8 mouse cellular contexts compared by ENCODE assay signal in the genomic region with DNA sequence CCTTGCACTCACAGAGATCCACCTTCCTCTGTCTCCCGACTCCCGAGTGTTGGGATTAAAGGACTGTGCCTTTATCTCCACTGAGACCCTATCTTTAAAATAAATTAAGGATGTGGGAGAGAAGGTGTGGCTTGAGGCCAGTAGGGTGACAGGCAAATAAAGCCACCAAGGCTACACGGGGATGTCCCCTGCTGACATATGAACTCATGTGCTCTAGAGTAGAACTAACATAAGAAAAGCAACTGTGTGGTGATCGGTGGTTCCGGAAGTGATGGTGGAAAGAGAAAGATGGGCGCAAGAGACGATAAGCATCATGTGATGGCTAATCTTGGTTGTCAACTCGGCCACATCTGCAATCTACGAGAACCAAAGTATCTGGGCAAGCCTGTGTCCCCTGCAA. TPM values are rescaled to one million over a fixed set of nuclear protein-coding genes. Genes with fewer than 3 reads are reported as not detected.
DNase-seq lines count a peak whose midpoint lies in the region; ATAC-seq and TF ChIP-seq lines count a peak whose summit lies in the region.

No protein-coding gene starts in this region.

- WGBS in cerebellum, adult 2 months: 54% methylated on average over 9 of the region's 9 CpGs
- WGBS in neural tube, embryonic 11.5 days: 77% methylated on average over 9 of the region's 9 CpGs
- WGBS in liver, postnatal 0 days (ENCODE audit: insufficient replicate concordance): 60% methylated on average over 9 of the region's 9 CpGs

- H3K9ac ChIP-seq in neural tube, embryonic 11.5 days (ENCODE audit: low read length): no peak overlapping the region
- no peak overlapping the region for H3K9ac ChIP-seq in liver, postnatal 0 days (replicated peaks)

- no peaks in the 10 kb centered on the region for H3K27me3 ChIP-seq in cerebellum, adult 2 months (ENCODE audit: control insufficient read depth, insufficient read depth, low read length)
- no peaks in the 10 kb centered on the region for H3K27me3 ChIP-seq in neural tube, embryonic 11.5 days (ENCODE audit: control insufficient read depth, insufficient read depth, low read length)
- no peaks in the 10 kb centered on the region for H3K27me3 ChIP-seq in liver, postnatal 0 days (ENCODE audit: insufficient read depth, low read length)

- no peak for TF ChIP-seq EP300 in liver, postnatal 0 days (IDR thresholded peaks at IDR 0.05; ENCODE audit: low read depth)

- H3K36me3 ChIP-seq in neural tube, embryonic 11.5 days (ENCODE audit: control insufficient read depth, insufficient read depth, low read length): peaks cover 6% of the 10 kb centered on the region
- peaks cover 29% of the 10 kb centered on the region for H3K36me3 ChIP-seq in liver, postnatal 0 days (replicated peaks; ENCODE audit: insufficient read depth, low read length)

- no peak overlapping the region for H3K4me2 ChIP-seq in neural tube, embryonic 11.5 days (ENCODE audit: low read depth)
- 0 out of 2 replicates have a peak overlapping the region, but pooled peaks have one; percentile 87 for H3K4me2 ChIP-seq in liver, postnatal 0 days (ENCODE audit: low read depth, low read length)

- no peaks in the 10 kb centered on the region for H3K9me3 ChIP-seq in neural tube, embryonic 11.5 days (ENCODE audit: control insufficient read depth, low read length)
- no peaks in the 10 kb centered on the region for H3K9me3 ChIP-seq in liver, postnatal 0 days (ENCODE audit: low read length)

- no peak for TF ChIP-seq CTCF in cerebellum, adult 2 months (IDR thresholded peaks at IDR 0.05; ENCODE audit: borderline replicate concordance, insufficient read depth, low read depth, low read length)
- TF ChIP-seq CTCF in liver, postnatal 0 days (IDR thresholded peaks at IDR 0.05; ENCODE audit: low read depth): no peak

- TF ChIP-seq POLR2A in cerebellum, adult 2 months (IDR thresholded peaks at IDR 0.05; ENCODE audit: borderline replicate concordance, insufficient read depth, low read length): no peak

- DNase-seq in cerebellum, adult 2 months: no peak
- DNase-seq in cerebellum, postnatal 4 days (ENCODE audit: low spot score in 2 of 2): no peak
- no peak for DNase-seq in neural tube, embryonic 11.5 days (ENCODE audit: low spot score)
- no peak for DNase-seq in neural tube, embryonic 10.5 days (ENCODE audit: extremely low spot score, low spot score)
- no peak for DNase-seq in liver, postnatal 0 days
- no peak for DNase-seq in adrenal gland, postnatal 4 days (ENCODE audit: low spot score in 2 of 2)
- DNase-seq in right cerebral cortex, postnatal 36 days (ENCODE audit: low spot score in 2 of 2): no peak
- no peak for DNase-seq in urinary bladder, postnatal 10 days (ENCODE audit: low spot score)

- ATAC-seq in neural tube, embryonic 11.5 days (ENCODE audit: insufficient read depth, low FRiP score, low TSS enrichment): peak; percentile 16; the same call in 1 of the 2 replicates
- no peak for ATAC-seq in liver, postnatal 0 days

- 0 out of 2 replicates have a peak, but pooled peaks cover 2% of the 10 kb centered on the region for H3K4me1 ChIP-seq in cerebellum, adult 2 months (ENCODE audit: control insufficient read depth, insufficient read depth, low read length)
- peaks cover 5% of the 10 kb centered on the region; the same call in 1 of the 2 replicates for H3K4me1 ChIP-seq in neural tube, embryonic 11.5 days (ENCODE audit: control insufficient read depth, insufficient read depth, low read length)
- no peaks in the 10 kb centered on the region for H3K4me1 ChIP-seq in liver, postnatal 0 days (ENCODE audit: insufficient read depth)

- H3K27ac ChIP-seq in cerebellum, adult 2 months (ENCODE audit: insufficient read depth, low read length): no peak overlapping the region
- H3K27ac ChIP-seq in neural tube, embryonic 11.5 days (ENCODE audit: low read depth, low read length): no peak overlapping the region
- H3K27ac ChIP-seq in liver, postnatal 0 days (ENCODE audit: low read depth): no peak overlapping the region

- peak overlapping the region; percentile 72 for H3K4me3 ChIP-seq in cerebellum, adult 2 months (replicated peaks; ENCODE audit: insufficient read depth, low read depth, low read length)
- no peak overlapping the region for H3K4me3 ChIP-seq in neural tube, embryonic 11.5 days (ENCODE audit: low read depth, low read length)
- H3K4me3 ChIP-seq in liver, postnatal 0 days (ENCODE audit: low read depth, low read length): no peak overlapping the region

RNA-seq across cellular contexts. Expression of gene Cmtm6, which starts 21.4 kb away (rescaled TPM):
- polyA plus RNA-seq in cerebellum, adult 2 months (2012; rRNA removed): 14.6 and 15.2 TPM in 2 replicates
- polyA plus RNA-seq in neural tube, embryonic 11.5 days (2014; fragmentation: Nextera tagmentation; extraction: Ambion mirVana): 24.1 and 25.7 TPM in 2 replicates
- polyA plus RNA-seq in liver, postnatal 0 days (2015; fragmentation: Nextera tagmentation; extraction: Ambion mirVana): 27.7 and 30.1 TPM in 2 replicates
- 10 to 100 TPM; 75.0 to 75.9 TPM for total RNA-seq in adrenal gland, postnatal 4 days (2021)

RNA-seq across cellular contexts. Expression of gene Cmtm7, which starts 29.3 kb away (rescaled TPM):
- polyA plus RNA-seq in cerebellum, adult 2 months (2012; rRNA removed): 9.4 and 10.5 TPM in 2 replicates
- polyA plus RNA-seq in neural tube, embryonic 11.5 days (2014; fragmentation: Nextera tagmentation; extraction: Ambion mirVana): 57.0 and 57.2 TPM in 2 replicates
- 57.7 and 58.2 TPM in 2 replicates for polyA plus RNA-seq in liver, postnatal 0 days (2015; fragmentation: Nextera tagmentation; extraction: Ambion mirVana)
- total RNA-seq in adrenal gland, postnatal 4 days (2021): 10 to 100 TPM; 59.6 to 62.7 TPM
